Mouse (Mus musculus) hindbrain, embryonic 15.5 days (tissue): ENCODE data around the gene Phldb3. TPM values are rescaled to one million over a fixed set of nuclear protein-coding genes. Genes with fewer than 3 reads are reported as not detected.

Experiments used
- ATAC-seq: fragments of 200-750 bp; cut with Nextera tagmentation; 2 replicates; pipeline ENCODE4 v1.8.0; 2017; ENCODE audit warnings: low read depth, moderate number of reproducible peaks, moderate TSS enrichment; ENCODE audit not compliant: low FRiP score
- H3K27ac ChIP-seq: fragments of 300-500 bp; sonication (generic); replicated peaks from 2 replicates; pipeline ENCODE4 v1.5.1; 2015; ENCODE audit warnings: mild to moderate bottlenecking, inconsistent platforms
- H3K27me3 ChIP-seq: fragments of 300-500 bp; sonication (generic); 2 replicates; pipeline ENCODE4 v1.6.1; 2015; ENCODE audit warnings: control low read depth, inconsistent platforms
- H3K36me3 ChIP-seq: fragments of 300-500 bp; sonication (generic); 2 replicates; pipeline ENCODE4 v1.6.1; 2015; ENCODE audit warnings: control low read depth, inconsistent platforms
- H3K4me1 ChIP-seq: fragments of 300-500 bp; sonication (generic); replicated peaks from 2 replicates; pipeline ENCODE4 v1.6.1; 2015; ENCODE audit warnings: control low read depth, inconsistent platforms
- H3K4me2 ChIP-seq: fragments of 300-500 bp; sonication (generic); 2 replicates; pipeline ENCODE4 v1.6.1; 2015; ENCODE audit warnings: moderate library complexity, mild to moderate bottlenecking, inconsistent platforms
- H3K4me3 ChIP-seq: fragments of 300-500 bp; sonication (generic); 2 replicates; pipeline ENCODE4 v1.5.1; 2015; ENCODE audit warnings: mild to moderate bottlenecking, inconsistent platforms
- H3K9ac ChIP-seq: fragments of 300-500 bp; sonication (generic); 2 replicates; pipeline ENCODE4 v1.6.1; 2015; ENCODE audit warnings: inconsistent platforms
- H3K9me3 ChIP-seq: fragments of 300-500 bp; sonication (generic); 2 replicates; pipeline ENCODE4 v1.6.1; 2016; ENCODE audit warnings: control low read depth, inconsistent platforms
- WGBS: fragments of 180-500 bp; shearing (Covaris S2); methylation state at CpG from one replicate; pipeline ENCODE4 v1.1.7; 2015; 5-methylcytosine and 5-hydroxymethylcytosine counted together
- polyA plus RNA-seq: library from polyadenylated mRNA; unstranded; fragments of >200 nt; fragmentation: Nextera tagmentation; extraction: Ambion mirVana; gene quantifications from 2 replicates; pipeline ENCODE4 v1.2.1, GENCODE M21; 2015

Gene Phldb3
- polyA plus RNA-seq, 1 experiment from 2014 or later, result not detected

- ATAC-seq, result no peak
- H3K27me3 ChIP-seq, result peaks cover 33% of the 10 kb centered on the region
- H3K9me3 ChIP-seq, result no peaks in the 10 kb centered on the region
- peaks cover 11% of the 10 kb centered on the region for H3K4me1 ChIP-seq
- H3K9ac ChIP-seq, result no peak overlapping the region
- H3K4me3 ChIP-seq, result no peak overlapping the region
- WGBS, result 8% methylated on average over 9 of the region's 9 CpGs
- no peak overlapping the region for H3K4me2 ChIP-seq
- H3K27ac ChIP-seq, result no peak overlapping the region
- no peaks in the 10 kb centered on the region for H3K36me3 ChIP-seq
Measured at GRCm38 (mm10) chr7:24642491-24642890, 31.9 kb downstream of the Phldb3 start.

GRCm38 (mm10) chr7:24644492-24644891 lies 33.9 kb downstream of the Phldb3 start:
- no peaks in the 10 kb centered on the region for H3K36me3 ChIP-seq
- H3K27ac ChIP-seq, result no peak overlapping the region
- H3K4me2 ChIP-seq, result no peak overlapping the region
- 87% methylated on average over 6 of the region's 6 CpGs for WGBS
- no peak overlapping the region for H3K4me3 ChIP-seq
- no peak for ATAC-seq
- H3K27me3 ChIP-seq, result peaks cover 13% of the 10 kb centered on the region
- no peaks in the 10 kb centered on the region for H3K4me1 ChIP-seq
- H3K9ac ChIP-seq, result no peak overlapping the region
- no peaks in the 10 kb centered on the region for H3K9me3 ChIP-seq

- Histone ChIP-seq H3K9me3 (no peaks in the 10 kb centered on the region), H3K4me3 (no peak overlapping the region), H3K36me3 (no peaks in the 10 kb centered on the region), H3K27me3 (peaks cover 8% of the 10 kb centered on the region), H3K27ac (no peak overlapping the region), H3K9ac (no peak overlapping the region), H3K4me2 (no peak overlapping the region), H3K4me1 (no peaks in the 10 kb centered on the region)
- 77% methylated on average over 7 of the region's 7 CpGs for WGBS
- ATAC-seq, result no peak
Measured at GRCm38 (mm10) chr7:24644996-24645395, 34.4 kb downstream of the Phldb3 start.

GRCm38 (mm10) chr7:24646486-24646885 lies 35.9 kb downstream of the Phldb3 start:
- H3K4me2 ChIP-seq, result no peak overlapping the region
- WGBS, result 83% methylated on average over 7 of the region's 7 CpGs
- ATAC-seq, result no peak

GRCm38 (mm10) chr7:24653681-24654080 lies 43.1 kb downstream of the Phldb3 start:
- H3K36me3 ChIP-seq, result no peaks in the 10 kb centered on the region
- ATAC-seq, result no peak
- H3K4me3 ChIP-seq, result no peak overlapping the region
- no peak overlapping the region for H3K4me2 ChIP-seq
- H3K4me1 ChIP-seq, result no peaks in the 10 kb centered on the region
- H3K9me3 ChIP-seq, result no peaks in the 10 kb centered on the region
- H3K9ac ChIP-seq, result no peak overlapping the region
- WGBS, result 27% methylated on average over 7 of the region's 7 CpGs
- no peaks in the 10 kb centered on the region for H3K27me3 ChIP-seq
- no peak overlapping the region for H3K27ac ChIP-seq

More at GRCm38 (mm10) chr7:24646486-24646885, 35.9 kb downstream of the Phldb3 start:
- H3K36me3 ChIP-seq, result no peaks in the 10 kb centered on the region
- H3K27me3 ChIP-seq, result peaks cover 2% of the 10 kb centered on the region; the same call in 1 of the 2 replicates
- H3K4me1 ChIP-seq, result no peaks in the 10 kb centered on the region
- no peak overlapping the region for H3K4me3 ChIP-seq
- H3K9me3 ChIP-seq, result no peaks in the 10 kb centered on the region
- H3K9ac ChIP-seq, result no peak overlapping the region
- H3K27ac ChIP-seq, result no peak overlapping the region

GRCm38 (mm10) chr7:24659737-24660357 lies 49.3 kb downstream of the Phldb3 start:
- 58% methylated on average over 12 of the region's 12 CpGs for WGBS
- ATAC-seq, result peak; percentile 57; the same call in 1 of the 2 replicates
- H3K27ac ChIP-seq, result no peak overlapping the region

GRCm38 (mm10) chr7:24661118-24661904 lies 50.7 kb downstream of the Phldb3 start:
- Histone ChIP-seq H3K4me2 (no peak overlapping the region), H3K36me3 (no peaks in the 10 kb centered on the region), H3K27me3 (no peaks in the 10 kb centered on the region), H3K9ac (no peak overlapping the region), H3K27ac (no peak overlapping the region), H3K4me3 (no peak overlapping the region), H3K4me1 (0 out of 2 replicates have a peak, but pooled peaks cover 3% of the 10 kb centered on the region), H3K9me3 (no peaks in the 10 kb centered on the region)
- WGBS, result 76% methylated on average over 17 of the region's 17 CpGs
- ATAC-seq, result no peak

More at GRCm38 (mm10) chr7:24659737-24660357, 49.3 kb downstream of the Phldb3 start:
- no peak overlapping the region for H3K4me3 ChIP-seq
- H3K27me3 ChIP-seq, result no peaks in the 10 kb centered on the region
- 0 out of 2 replicates have a peak, but pooled peaks cover 3% of the 10 kb centered on the region for H3K4me1 ChIP-seq
- H3K4me2 ChIP-seq, result no peak overlapping the region
- no peak overlapping the region for H3K9ac ChIP-seq
- H3K9me3 ChIP-seq, result no peaks in the 10 kb centered on the region
- H3K36me3 ChIP-seq, result no peaks in the 10 kb centered on the region

GRCm38 (mm10) chr7:24662575-24662974 lies 52.0 kb downstream of the Phldb3 start:
- Histone ChIP-seq H3K36me3 (no peaks in the 10 kb centered on the region), H3K9me3 (no peaks in the 10 kb centered on the region), H3K4me2 (no peak overlapping the region), H3K4me1 (0 out of 2 replicates have a peak, but pooled peaks cover 3% of the 10 kb centered on the region), H3K9ac (no peak overlapping the region), H3K4me3 (no peak overlapping the region), H3K27ac (no peak overlapping the region), H3K27me3 (no peaks in the 10 kb centered on the region)
- peak; percentile 63 for ATAC-seq
- 15% methylated on average over 8 of the region's 8 CpGs for WGBS

GRCm38 (mm10) chr7:24664301-24664700 lies 53.7 kb downstream of the Phldb3 start:
- H3K9me3 ChIP-seq, result no peaks in the 10 kb centered on the region
- H3K27me3 ChIP-seq, result no peaks in the 10 kb centered on the region
- no peak overlapping the region for H3K27ac ChIP-seq
- H3K4me2 ChIP-seq, result no peak overlapping the region
- no peak overlapping the region for H3K4me3 ChIP-seq
- H3K4me1 ChIP-seq, result 0 out of 2 replicates have a peak, but pooled peaks cover 3% of the 10 kb centered on the region
- no peak overlapping the region for H3K9ac ChIP-seq
- no peaks in the 10 kb centered on the region for H3K36me3 ChIP-seq
- ATAC-seq, result no peak
- WGBS, result 47% methylated on average over 8 of the region's 8 CpGs

GRCm38 (mm10) chr7:24664959-24665358 lies 54.4 kb downstream of the Phldb3 start:
- WGBS, result 71% methylated on average over 9 of the region's 9 CpGs
- Histone ChIP-seq H3K4me1 (0 out of 2 replicates have a peak, but pooled peaks cover under 1% of the 10 kb centered on the region), H3K9ac (no peak overlapping the region), H3K36me3 (no peaks in the 10 kb centered on the region), H3K9me3 (no peaks in the 10 kb centered on the region), H3K4me2 (no peak overlapping the region), H3K4me3 (no peak overlapping the region), H3K27me3 (no peaks in the 10 kb centered on the region), H3K27ac (no peak overlapping the region)
- no peak for ATAC-seq

- Histone ChIP-seq H3K27me3 (no peaks in the 10 kb centered on the region), H3K36me3 (no peaks in the 10 kb centered on the region), H3K4me2 (no peak overlapping the region), H3K27ac (no peak overlapping the region), H3K9ac (no peak overlapping the region), H3K9me3 (no peaks in the 10 kb centered on the region), H3K4me1 (no peaks in the 10 kb centered on the region), H3K4me3 (no peak overlapping the region)
- WGBS, result 93% methylated on average over 23 of the region's 23 CpGs
- no peak for ATAC-seq
Measured at GRCm38 (mm10) chr7:24671944-24672439, 61.4 kb downstream of the Phldb3 start.

- H3K4me2 ChIP-seq, result no peak within 1 kb of the TSS
- H3K9me3 ChIP-seq, result no peaks in the 10 kb centered on the region
- no peaks in the 10 kb centered on the region for H3K27me3 ChIP-seq
- H3K4me1 ChIP-seq, result no peaks in the 10 kb centered on the region
- no peak within 1 kb of the TSS for H3K9ac ChIP-seq
- no peak within 1 kb of the TSS for H3K4me3 ChIP-seq
- WGBS, result 92% methylated on average over 9 of the region's 9 CpGs
- H3K27ac ChIP-seq, result no peak within 1 kb of the TSS
- no peaks in the 10 kb centered on the region for H3K36me3 ChIP-seq
- no peak for ATAC-seq
Measured at GRCm38 (mm10) chr7:24676575-24676974, 66.0 kb downstream of the Phldb3 start, which contains the start of gene Tex101. Gene Tex101 (minus strand): TSS chr7:24676675.
